Mouse (Mus musculus): Measurements from ENCODE around the gene Ccr6. TPM values are rescaled to one million over a fixed set of nuclear protein-coding genes. Genes with fewer than 3 reads are reported as not detected.

Ccr6 gene
- total and polyA plus RNA-seq, 3 experiments, result 1.5 to 8.0 (median 5.2) TPM

GRCm38 (mm10) chr17:8298281-8298680 lies 62.4 kb downstream of the Ccr6 start:
- Histone ChIP-seq H3K27me3 (replicated peaks) (no peaks in the 10 kb centered on the region), H3K36me3 (replicated peaks in 1 of 2; ENCODE audit: control insufficient read depth in 1 of 2, insufficient read depth in 1 of 2, low read length in 1 of 2) (peaks cover 2 to 36% of the 10 kb centered on the region in 2 experiments), H3K9ac (ENCODE audit: insufficient read depth, low read depth) (no peak overlapping the region), H3K4me1 (ENCODE audit: control insufficient read depth in 1 of 2, insufficient read depth in 2 of 2) (peaks cover 3 to 61% of the 10 kb centered on the region in 2 experiments; a peak in 3 of 4 replicates), H3K27ac (ENCODE audit: insufficient read depth, low read depth) (no peak overlapping the region), H3K4me3 (replicated peaks in 1 of 3; ENCODE audit: low read depth in 2 of 3, low read length in 2 of 3, poor library complexity in 1 of 3) (no peak overlapping the region), H3K4me2 (ENCODE audit: insufficient read depth, low read depth, poor library complexity, severe bottlenecking) (no peak overlapping the region), H3K9me3 (replicated peaks; ENCODE audit: low read length) (no peaks in the 10 kb centered on the region), H3K79me2 (replicated peaks; ENCODE audit: control insufficient read depth, extremely low read depth, insufficient read depth, poor library complexity, severe bottlenecking) (no peaks in the 10 kb centered on the region)
- TF ChIP-seq MAFK (IDR thresholded peaks at IDR 0.05; ENCODE audit: insufficient replicate concordance, low read length) (no peak), JUND (conservative IDR thresholded peaks at IDR 0.05; ENCODE audit: low read depth, low read length) (no peak), RAD21 (IDR thresholded peaks at IDR 0.05; ENCODE audit: low read depth, low read length) (no peak), USF2 (conservative IDR thresholded peaks at IDR 0.05; ENCODE audit: low read depth, low read length) (no peak), BHLHE40 (IDR thresholded peaks at IDR 0.05; ENCODE audit: low read depth, low read length) (no peak), SIN3A (IDR thresholded peaks at IDR 0.05; ENCODE audit: low read length) (no peak), HCFC1 (IDR thresholded peaks at IDR 0.05; ENCODE audit: low read depth, low read length) (no peak), CTCF (conservative IDR thresholded peaks at IDR 0.05 in 1 of 2, IDR thresholded peaks at IDR 0.05 in 1 of 2; ENCODE audit: low read depth in 2 of 2, low read length in 2 of 2) (no peak), USF1 (IDR thresholded peaks at IDR 0.05; ENCODE audit: low read depth, low read length) (no peak), NELFE (IDR thresholded peaks at IDR 0.05; ENCODE audit: low read depth, low read length) (no peak)
- no peak for DNase-seq (ENCODE audit: extremely low read depth)
- in situ Hi-C loops (cut with MboI; ENCODE audit: low pct_ligation_motif_present, low pct_unique_long_range_greater_than_20kb, low sequenced_read_pairs), result no loop called here
- dilution Hi-C loops (cut with MboI; ENCODE audit: extremely low pct_ligation_motif_present, extremely low pct_unique_long_range_greater_than_20kb, low sequenced_read_pairs), result no loop called here

- Histone ChIP-seq H3K79me2 (replicated peaks; ENCODE audit: control insufficient read depth, extremely low read depth, insufficient read depth, poor library complexity, severe bottlenecking) (no peaks in the 10 kb centered on the region), H3K4me1 (ENCODE audit: control insufficient read depth in 1 of 2, insufficient read depth in 2 of 2) (peaks cover 3 to 64% of the 10 kb centered on the region in 2 experiments; a peak in 3 of 4 replicates), H3K4me3 (replicated peaks in 1 of 3; ENCODE audit: low read depth in 2 of 3, low read length in 2 of 3, poor library complexity in 1 of 3) (no peak overlapping the region), H3K36me3 (replicated peaks in 1 of 2; ENCODE audit: control insufficient read depth in 1 of 2, insufficient read depth in 1 of 2, low read length in 1 of 2) (peaks cover 0 to 27% of the 10 kb centered on the region in 2 experiments), H3K9ac (ENCODE audit: insufficient read depth, low read depth) (no peak overlapping the region), H3K9me3 (replicated peaks; ENCODE audit: low read length) (no peaks in the 10 kb centered on the region), H3K27me3 (replicated peaks) (no peaks in the 10 kb centered on the region), H3K4me2 (ENCODE audit: insufficient read depth, low read depth, poor library complexity, severe bottlenecking) (no peak overlapping the region), H3K27ac (ENCODE audit: insufficient read depth, low read depth) (no peak overlapping the region)
- no peak for DNase-seq (ENCODE audit: extremely low read depth)
- dilution Hi-C loops (cut with MboI; ENCODE audit: extremely low pct_ligation_motif_present, extremely low pct_unique_long_range_greater_than_20kb, low sequenced_read_pairs), result no loop called here
- in situ Hi-C loops (cut with MboI; ENCODE audit: low pct_ligation_motif_present, low pct_unique_long_range_greater_than_20kb, low sequenced_read_pairs), result no loop called here
- TF ChIP-seq IRF4 (IDR thresholded peaks at IDR 0.05; ENCODE audit: low read depth, low read length) (no peak), RAD21 (IDR thresholded peaks at IDR 0.05; ENCODE audit: low read depth, low read length) (no peak), NRF1 (IDR thresholded peaks at IDR 0.05; ENCODE audit: low read depth, low read length) (no peak), SMC3 (IDR thresholded peaks at IDR 0.05; ENCODE audit: low read depth, low read length) (no peak), TCF12 (IDR thresholded peaks at IDR 0.05; ENCODE audit: low read depth, low read length) (no peak), POLR2AphosphoS2 (IDR thresholded peaks at IDR 0.05; ENCODE audit: low read depth, low read length) (no peak)
Observed at GRCm38 (mm10) chr17:8299524-8299923, 63.7 kb downstream of the Ccr6 start.

Measured in CH12.LX (cell line).